Mouse (Mus musculus): Measurements from ENCODE around the gene Rgs6.

The Rgs6 gene

DNA sequence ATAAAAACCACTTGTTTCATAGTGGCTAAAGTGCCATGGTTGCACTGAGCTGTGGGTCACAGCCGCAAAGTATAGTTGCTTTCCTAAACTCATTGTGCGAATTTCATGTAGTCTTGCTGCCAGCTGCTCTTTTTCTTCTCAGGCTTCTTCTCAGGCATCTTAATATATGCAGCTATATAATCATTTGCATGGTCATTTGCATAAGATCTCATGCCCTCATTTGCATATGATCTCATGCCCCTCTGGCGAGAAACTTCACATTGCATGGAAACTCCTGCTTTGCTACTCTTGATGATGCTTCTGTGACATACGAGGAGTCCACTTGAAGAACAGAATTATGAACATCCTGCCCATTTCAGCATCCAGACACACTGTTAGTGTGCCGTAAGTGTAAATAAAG is 266.8 kb downstream of the Rgs6 start:
- DNase-seq (ENCODE audit: low read depth, low spot score) = no peak

- no peak for DNase-seq (ENCODE audit: low read depth, low spot score)
Observed at GRCm38 (mm10) chr12:82855333-82856107, 267.4 kb downstream of the Rgs6 start.

DNA sequence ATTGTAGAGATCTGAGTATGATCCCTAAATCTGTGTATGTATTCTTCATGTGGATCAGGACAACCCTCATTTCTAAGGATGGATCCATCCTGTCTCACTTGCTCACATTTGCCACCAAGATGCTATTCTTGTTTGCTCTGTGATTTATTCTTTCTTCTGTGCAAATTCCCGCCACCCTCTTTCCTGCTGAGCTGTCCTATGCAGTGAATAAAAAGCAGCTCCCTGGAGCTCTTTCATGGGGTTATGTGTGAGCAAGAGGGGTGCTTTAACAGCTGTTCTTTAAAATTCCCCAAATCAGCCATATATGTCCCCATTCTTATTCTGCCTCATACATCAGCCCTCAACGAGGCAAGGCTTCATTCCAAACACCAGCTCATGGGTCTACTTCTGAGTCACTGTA is 277.6 kb downstream of the Rgs6 start:
- no peak for DNase-seq (ENCODE audit: low read depth, low spot score)

GRCm38 (mm10) chr12:82880711-82881110 is 292.6 kb downstream of the Rgs6 start:
- DNase-seq (ENCODE audit: low read depth, low spot score) = no peak

DNA sequence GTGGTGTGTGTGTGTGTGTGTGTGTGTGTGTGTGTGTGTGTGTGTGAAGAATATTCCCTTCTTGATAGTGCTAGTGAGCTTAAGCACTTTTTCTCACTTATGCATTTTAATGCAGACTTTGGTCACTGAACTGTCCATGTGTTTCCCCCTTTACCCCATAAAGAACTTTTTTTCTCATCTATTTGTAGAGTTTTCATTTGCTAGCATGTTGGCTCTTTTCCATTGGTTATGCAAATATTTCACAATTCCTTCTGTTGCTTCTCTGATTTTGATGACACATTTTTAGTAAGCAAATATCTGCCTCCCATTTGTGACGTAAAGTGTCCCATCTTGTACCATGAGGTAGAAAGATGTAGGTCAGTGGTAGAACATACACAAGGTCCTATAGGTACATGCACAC is 295.0 kb downstream of the Rgs6 start:
- DNase-seq (ENCODE audit: low read depth, low spot score) = no peak

- DNase-seq (ENCODE audit: low read depth, low spot score) = no peak
Observed at GRCm38 (mm10) chr12:82894971-82895838, 307.1 kb downstream of the Rgs6 start.

- DNase-seq (ENCODE audit: low read depth, low spot score) = no peak
Observed at GRCm38 (mm10) chr12:82905773-82906172, 317.7 kb downstream of the Rgs6 start.

GRCm38 (mm10) chr12:82910846-82911245 is 322.8 kb downstream of the Rgs6 start:
- DNase-seq (ENCODE audit: low read depth, low spot score) = no peak

GRCm38 (mm10) chr12:82914127-82914526 is 326.0 kb downstream of the Rgs6 start:
- no peak for DNase-seq (ENCODE audit: low read depth, low spot score)

GRCm38 (mm10) chr12:82920146-82920545 is 332.1 kb downstream of the Rgs6 start:
- DNase-seq (ENCODE audit: low read depth, low spot score) = no peak

DNA sequence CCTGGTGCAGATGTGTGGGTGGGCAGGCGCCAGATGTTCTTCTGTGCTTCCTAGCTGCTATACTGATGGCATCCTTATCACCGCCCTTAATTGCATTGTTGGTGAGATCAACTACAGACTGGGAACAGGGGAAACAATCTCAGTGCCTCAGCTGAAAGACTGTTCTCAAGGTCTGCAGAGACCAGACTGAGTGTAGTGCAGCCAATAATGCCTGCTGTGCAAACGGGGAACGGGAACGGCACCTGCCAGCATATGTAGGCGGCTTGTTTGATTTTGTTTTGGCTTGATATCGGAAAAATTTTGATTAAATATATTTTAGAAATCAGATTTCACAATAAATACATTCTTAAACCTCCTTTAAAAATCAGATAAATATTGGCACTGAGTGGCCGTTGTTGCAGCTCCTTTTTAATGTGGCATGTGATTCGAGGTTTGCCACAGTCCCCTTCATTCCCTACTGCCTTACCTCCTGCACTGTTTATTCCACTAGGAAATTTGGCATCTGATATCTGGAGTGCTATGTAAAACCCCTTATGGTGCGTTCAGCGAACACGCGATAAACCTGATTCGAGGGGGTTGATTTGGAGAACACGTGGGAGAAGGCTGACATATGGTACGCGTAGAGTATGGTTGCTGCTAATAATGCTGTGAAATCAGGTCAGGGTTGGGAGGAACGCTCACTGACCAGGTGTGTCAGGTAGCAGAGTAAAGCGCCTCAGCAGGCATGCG is 333.4 kb downstream of the Rgs6 start:
- no peak for DNase-seq (ENCODE audit: low read depth, low spot score)

DNA sequence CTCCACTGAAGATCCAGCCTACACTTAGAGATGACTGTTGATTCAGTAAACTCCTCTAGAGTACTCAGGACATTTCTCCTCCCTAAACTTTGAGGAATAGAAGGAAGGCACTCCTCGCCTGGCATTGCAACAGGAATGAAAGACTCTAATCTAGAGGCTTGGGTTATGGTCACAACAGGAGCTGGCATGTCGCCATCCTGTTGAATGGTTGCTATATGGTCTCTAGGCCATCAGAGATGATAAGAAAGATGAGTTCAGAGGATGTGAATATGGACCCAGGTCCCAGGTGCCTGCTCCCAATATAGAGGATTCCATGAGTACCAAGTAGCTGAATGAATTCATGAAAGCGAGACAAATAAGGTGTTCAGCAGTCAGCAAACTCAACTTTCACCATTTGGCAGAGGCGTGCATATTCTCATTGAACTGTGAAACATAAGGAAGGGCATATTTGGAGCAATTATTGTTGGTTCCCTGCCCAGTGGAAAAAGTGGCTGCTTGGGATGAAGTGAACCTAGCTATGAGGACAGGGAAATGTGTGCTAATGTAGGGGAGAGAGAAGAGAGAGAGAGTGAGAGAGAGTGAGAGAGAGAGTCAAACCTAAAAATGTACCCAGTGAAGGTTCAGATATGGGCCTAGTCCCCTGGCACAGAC is 334.9 kb downstream of the Rgs6 start:
- no peak for DNase-seq (ENCODE audit: low read depth, low spot score)

- no peak for DNase-seq (ENCODE audit: low read depth, low spot score)
Observed at GRCm38 (mm10) chr12:82932706-82933461, 344.8 kb downstream of the Rgs6 start.

- no peak for DNase-seq (ENCODE audit: low read depth, low spot score)
Observed at GRCm38 (mm10) chr12:82935121-82935762, 347.1 kb downstream of the Rgs6 start.

- DNase-seq (ENCODE audit: low read depth, low spot score) = no peak
Observed at GRCm38 (mm10) chr12:82935767-82936166, 347.7 kb downstream of the Rgs6 start.

- DNase-seq (ENCODE audit: low read depth, low spot score) = no peak
Observed at GRCm38 (mm10) chr12:82940461-82940860, 352.4 kb downstream of the Rgs6 start.

DNA sequence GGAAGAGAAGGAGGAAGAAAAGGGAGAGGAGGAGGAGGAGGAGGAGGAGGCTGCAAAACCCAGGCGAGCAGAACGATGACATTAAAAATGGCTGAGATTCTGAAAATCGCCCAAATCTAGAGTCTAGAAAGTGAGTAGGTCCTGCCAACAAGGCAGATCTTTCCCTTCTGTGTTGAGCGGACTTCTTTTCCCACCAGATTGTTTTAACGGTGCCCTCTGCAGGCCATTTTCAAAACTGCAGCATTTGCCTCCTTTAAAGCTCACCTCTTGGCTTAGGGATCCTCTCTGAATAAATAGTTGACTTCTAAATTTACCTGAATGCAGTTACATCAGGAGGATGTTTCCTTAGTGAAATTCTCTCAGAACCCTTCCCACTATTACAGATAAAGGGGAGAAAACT is 358.4 kb downstream of the Rgs6 start:
- peak; percentile 66 for DNase-seq (ENCODE audit: low read depth, low spot score)

DNA sequence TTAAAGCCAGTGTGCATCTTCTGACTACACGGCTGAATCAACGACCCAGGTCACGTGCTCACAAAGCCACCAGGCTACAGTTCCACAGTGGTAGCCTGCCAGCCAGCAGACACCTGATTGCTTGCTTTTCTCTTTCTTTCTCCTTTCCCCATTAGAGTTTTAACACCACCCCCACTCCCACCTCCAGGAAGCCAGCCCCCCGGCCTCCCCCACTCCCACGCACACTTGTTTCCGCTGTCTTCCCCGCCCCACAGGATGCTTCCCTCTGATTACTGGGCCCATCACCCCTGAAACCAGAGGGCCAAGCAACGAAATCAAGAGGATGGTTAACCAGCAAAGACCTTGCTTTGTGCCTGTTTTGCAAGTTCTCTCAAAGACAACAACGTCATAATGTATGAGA is 373.0 kb downstream of the Rgs6 start:
- no peak for DNase-seq (ENCODE audit: low read depth, low spot score)

DNA sequence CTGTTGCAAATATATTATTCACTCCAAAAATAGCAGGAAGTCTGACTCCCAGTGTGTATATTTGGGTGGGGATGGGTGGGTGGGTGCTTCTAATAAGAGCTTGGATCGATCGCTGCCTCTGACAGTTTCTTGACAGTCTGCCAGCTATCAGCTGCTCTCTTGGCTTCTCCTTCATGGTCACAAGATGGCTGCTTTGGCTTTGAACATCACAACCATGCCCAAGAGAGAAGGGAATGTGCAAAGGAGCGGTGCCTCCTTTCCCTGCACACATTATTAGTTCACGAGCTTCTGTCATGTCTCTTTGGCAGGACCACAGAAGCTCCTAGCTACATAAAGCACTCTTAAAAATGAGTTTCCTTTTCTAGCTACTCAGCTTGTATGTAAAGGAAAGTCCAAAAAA is 373.8 kb downstream of the Rgs6 start:
- no peak for DNase-seq (ENCODE audit: low read depth, low spot score)

- DNase-seq (ENCODE audit: low read depth, low spot score) = no peak
Observed at GRCm38 (mm10) chr12:82970521-82971105, 382.5 kb downstream of the Rgs6 start.

All from ES-CJ7 (cell line).